Mouse (Mus musculus) lung, adult 2 months (tissue): ENCODE measurements around the gene Ckb. TPM values are rescaled to one million over a fixed set of nuclear protein-coding genes. Genes with fewer than 3 reads are reported as not detected.

Source experiments
- DNase-seq: peaks from one replicate; pipeline ENCODE4 v3.0.0; 2022
- H3K4me1 ChIP-seq: fragments of 200-500 bp; 2 replicates; pipeline ENCODE4 v1.6.1; 2011; ENCODE audit warnings: low read length; ENCODE audit not compliant: control insufficient read depth, insufficient read depth
- H3K4me3 ChIP-seq: fragments of 200-500 bp; replicated peaks from 2 replicates; pipeline ENCODE3; 2011; ENCODE audit warnings: low read depth, mild to moderate bottlenecking, control low read depth, low read length; ENCODE audit errors: extremely low read depth
- CTCF ChIP-seq: fragments of 200-500 bp; IDR thresholded peaks from 2 replicates; pipeline ENCODE4 v1.5.1; 2011; ENCODE audit warnings: mild to moderate bottlenecking, low read length, control low read depth; ENCODE audit not compliant: insufficient read depth
- POLR2A ChIP-seq: fragments of 200-500 bp; IDR thresholded peaks from 2 replicates; pipeline ENCODE4 v1.6.1; 2011; ENCODE audit warnings: low read depth, mild to moderate bottlenecking, control low read depth, low read length, borderline replicate concordance; ENCODE audit errors: extremely low read depth
- WGBS: fragments of 180-500 bp; shearing (Covaris S2); methylation state at CpG from one replicate; pipeline ENCODE4 v1.1.7; 2018; 5-methylcytosine and 5-hydroxymethylcytosine counted together
- polyA plus RNA-seq: library from polyadenylated mRNA; depleted of rRNA; stranded (reverse); fragments of >200 nt; gene quantifications from 2 replicates; pipeline ENCODE4 v1.2.3, GENCODE M21; 2012

Ckb gene
- polyA plus RNA-seq, 1 experiment = 261 TPM

DNA sequence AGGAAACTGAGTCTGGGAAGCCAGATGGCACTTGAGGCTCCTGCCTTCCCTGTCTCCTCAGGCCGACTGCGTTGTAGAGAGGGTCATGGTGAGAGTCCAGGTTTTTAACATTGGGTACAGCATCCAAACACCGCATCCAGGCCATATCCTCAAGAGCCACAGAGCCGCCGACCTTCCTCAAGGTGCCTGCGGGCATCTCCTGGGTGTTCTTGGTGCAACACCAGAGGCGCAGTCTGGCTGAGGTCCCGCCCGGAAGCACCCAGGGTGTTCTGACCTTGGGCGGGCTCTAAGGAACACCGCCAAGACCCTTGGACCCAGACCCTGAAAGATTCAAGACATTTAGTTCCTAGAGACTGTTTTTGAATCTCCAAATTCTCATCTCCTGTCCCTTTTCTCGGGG lies 443 bp upstream of the Ckb start:
- TF ChIP-seq CTCF (no peak), POLR2A (no peak)
- peaks cover 20% of the 10 kb centered on the region; the same call in 1 of the 2 replicates for H3K4me1 ChIP-seq
- peak overlapping the region; percentile 53 for H3K4me3 ChIP-seq
- 14% methylated on average over 12 of the region's 12 CpGs for WGBS
- DNase-seq = no peak

DNA sequence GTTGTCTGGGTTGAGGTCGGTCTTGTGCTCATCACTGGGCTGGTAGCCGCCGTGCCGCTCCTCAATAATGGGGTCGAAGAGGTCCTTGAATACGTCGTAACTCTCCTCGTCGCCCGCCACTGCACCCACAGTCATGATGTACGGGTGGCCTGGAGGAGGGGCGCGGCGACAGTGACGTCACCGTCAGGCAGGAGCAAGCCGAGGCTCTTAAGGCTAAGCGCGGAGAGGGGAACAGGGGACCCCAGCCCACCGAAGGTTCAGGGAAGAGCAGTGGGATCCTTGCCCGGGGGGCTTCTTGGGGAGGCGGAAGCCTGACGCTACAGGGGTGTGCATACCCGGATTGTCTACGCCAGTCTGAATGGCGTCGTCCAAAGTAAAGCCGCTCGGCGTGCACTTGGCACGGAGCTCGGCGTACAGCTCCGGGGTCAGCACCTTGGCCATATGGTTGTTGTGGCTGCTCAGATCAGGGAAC lies 671 bp downstream of the Ckb start:
- peak overlapping the region; percentile 53 for H3K4me3 ChIP-seq
- DNase-seq = peak; percentile 52
- H3K4me1 ChIP-seq = peaks cover 16% of the 10 kb centered on the region; the same call in 1 of the 2 replicates
- under 1% methylated on average over 34 of the region's 34 CpGs for WGBS
- no peak for TF ChIP-seq CTCF
- no peak for TF ChIP-seq POLR2A

- DNase-seq = no peak
- TF ChIP-seq CTCF (no peak), POLR2A (no peak)
- peaks cover 16% of the 10 kb centered on the region; the same call in 1 of the 2 replicates for H3K4me1 ChIP-seq
- peak overlapping the region; percentile 53 for H3K4me3 ChIP-seq
- 4% methylated on average over 35 of the region's 35 CpGs for WGBS
Observed at GRCm38 (mm10) chr12:111670976-111671375, 1.2 kb downstream of the Ckb start.

DNA sequence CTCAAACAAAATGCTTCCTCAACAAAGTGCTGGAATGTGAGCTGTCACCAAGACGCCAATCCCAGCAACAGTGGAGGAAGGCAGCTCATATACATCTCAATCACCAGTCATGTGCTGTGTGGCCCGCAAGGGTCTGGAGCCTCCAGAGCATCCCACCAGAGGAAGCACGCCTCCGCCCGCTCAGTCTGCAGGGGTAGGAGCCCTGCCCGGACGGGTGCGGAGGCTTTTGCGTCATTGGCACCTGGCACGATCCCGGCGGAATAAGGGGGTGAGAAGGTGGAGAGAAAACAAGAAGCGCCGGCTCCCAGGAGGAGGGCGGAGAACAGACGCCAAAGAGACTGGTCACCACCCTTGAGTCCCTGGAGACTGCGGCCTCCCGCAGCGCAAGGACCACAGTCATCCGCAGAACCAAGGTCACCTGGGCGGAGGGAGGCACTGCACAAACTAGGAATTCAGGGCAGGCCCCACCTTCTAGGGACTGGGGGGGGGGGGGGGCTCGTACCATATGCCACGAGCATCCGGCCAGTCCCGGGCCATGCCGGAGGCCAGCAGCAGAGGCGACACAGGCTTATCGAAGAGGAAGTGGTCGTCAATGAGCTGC lies 1.7 kb downstream of the Ckb start:
- 34% methylated on average over 29 of the region's 29 CpGs for WGBS
- H3K4me3 ChIP-seq = no peak overlapping the region
- peak; percentile 23 for DNase-seq
- peaks cover 16% of the 10 kb centered on the region; the same call in 1 of the 2 replicates for H3K4me1 ChIP-seq
- TF ChIP-seq CTCF (no peak), POLR2A (no peak)

- Histone ChIP-seq H3K4me1 (peaks cover 16% of the 10 kb centered on the region; the same call in 1 of the 2 replicates), H3K4me3 (no peak overlapping the region)
- 70% methylated on average over 8 of the region's 8 CpGs for WGBS
- DNase-seq = no peak
- TF ChIP-seq CTCF = no peak
Observed at GRCm38 (mm10) chr12:111669961-111670360, 2.2 kb downstream of the Ckb start.

DNA sequence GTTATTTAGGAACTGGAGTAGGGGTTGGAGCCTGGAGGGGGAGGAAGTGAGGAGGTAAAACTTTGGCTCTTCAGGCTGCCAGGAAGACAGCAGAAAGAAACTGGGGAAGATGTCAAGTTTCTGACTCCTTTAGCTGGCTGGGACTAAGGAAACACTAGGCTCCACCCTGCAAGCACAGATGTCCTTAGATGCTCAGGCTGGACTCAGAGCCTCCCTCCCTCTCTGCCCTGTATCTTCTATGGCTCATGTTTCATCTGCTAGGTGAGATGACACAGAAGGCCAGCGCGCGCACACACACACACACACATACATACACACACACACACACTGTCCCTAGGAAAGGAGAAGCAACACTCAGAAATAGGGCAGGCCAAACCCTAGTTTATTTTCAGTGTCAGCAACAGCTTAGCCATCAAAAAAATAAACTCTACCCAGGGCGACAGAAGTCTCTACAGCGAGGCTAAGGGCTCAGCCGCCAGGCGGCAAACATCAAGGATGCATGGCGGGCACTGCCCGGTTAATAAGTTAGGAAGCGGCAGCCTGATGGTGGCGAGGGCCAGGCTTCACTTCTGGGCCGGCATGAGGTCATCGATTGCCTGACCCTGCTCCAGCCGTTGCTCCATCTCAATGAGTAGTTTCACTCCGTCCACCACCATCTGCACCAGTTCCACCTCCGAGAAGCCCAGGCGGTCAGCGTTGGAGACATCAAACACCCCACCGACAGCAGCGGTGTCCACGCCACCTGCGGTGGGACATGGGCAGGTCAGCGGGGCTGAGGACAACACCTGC lies 2.9 kb downstream of the Ckb start:
- WGBS = 65% methylated on average over 23 of the region's 23 CpGs
- peaks cover 16% of the 10 kb centered on the region; the same call in 1 of the 2 replicates for H3K4me1 ChIP-seq
- DNase-seq = peak; percentile 19
- TF ChIP-seq CTCF (no peak), POLR2A (no peak)
- H3K4me3 ChIP-seq = no peak overlapping the region

DNA sequence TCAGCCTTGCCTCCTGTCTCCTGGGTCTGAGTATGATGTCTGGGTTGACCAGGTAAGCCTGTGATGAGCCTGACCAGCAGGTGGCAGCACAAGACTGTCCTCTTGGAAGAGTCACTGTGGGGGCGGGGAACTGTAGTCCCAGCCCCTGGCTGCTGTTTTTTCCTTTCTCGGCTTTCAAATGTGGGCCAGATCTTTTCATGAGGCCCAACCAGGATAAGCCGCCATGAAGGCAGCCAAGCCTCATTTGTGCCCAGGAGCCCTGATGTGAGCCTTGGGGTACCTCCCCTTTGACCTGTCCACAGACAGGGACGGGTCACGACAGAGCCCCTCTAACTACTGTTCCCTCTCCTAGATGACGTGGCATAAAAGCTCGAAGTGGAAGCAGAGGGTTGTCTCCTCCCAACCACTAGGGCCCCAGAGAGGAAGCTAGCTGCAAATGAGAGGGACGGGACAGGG lies 3.7 kb downstream of the Ckb start:
- Histone ChIP-seq H3K4me1 (peaks cover 18% of the 10 kb centered on the region; the same call in 1 of the 2 replicates), H3K4me3 (peak overlapping the region; percentile 43)
- no peak for TF ChIP-seq POLR2A
- peak; percentile 97 for TF ChIP-seq CTCF
- DNase-seq = peak; percentile 97
- 1% methylated on average over 8 of the region's 8 CpGs for WGBS

- 92% methylated on average over 5 of the region's 5 CpGs for WGBS
- Histone ChIP-seq H3K4me3 (no peak overlapping the region), H3K4me1 (peaks cover 16% of the 10 kb centered on the region; the same call in 1 of the 2 replicates)
- no peak for TF ChIP-seq CTCF
- DNase-seq = no peak
Observed at GRCm38 (mm10) chr12:111667421-111667820, 4.7 kb downstream of the Ckb start.

DNA sequence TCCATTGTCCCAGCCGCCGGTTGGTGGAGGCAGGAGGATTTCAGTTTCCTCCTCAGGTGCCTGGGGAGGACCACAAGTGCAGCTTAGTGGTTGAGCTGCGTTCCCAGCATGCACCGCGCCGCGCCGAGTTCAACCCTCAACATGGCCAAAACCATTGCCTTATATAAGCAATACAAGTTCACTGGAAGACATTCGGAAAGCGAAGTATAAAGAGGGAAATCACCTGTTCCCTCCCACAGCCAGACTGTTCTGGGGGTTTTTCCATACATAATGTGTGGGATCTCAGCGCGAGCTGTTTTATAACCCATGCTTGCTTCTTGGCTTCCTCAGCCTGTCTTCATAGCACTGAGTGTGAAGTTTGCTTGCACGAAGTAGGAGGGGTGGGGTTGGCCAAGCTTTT lies 5.8 kb downstream of the Ckb start:
- TF ChIP-seq POLR2A = no peak
- TF ChIP-seq CTCF = no peak
- H3K4me1 ChIP-seq = peaks cover 15% of the 10 kb centered on the region; the same call in 1 of the 2 replicates
- H3K4me3 ChIP-seq = no peak overlapping the region
- no peak for DNase-seq
- WGBS = 76% methylated on average over 13 of the region's 13 CpGs
